Mouse (Mus musculus): ENCODE results near the gene Cilp2. TPM values are rescaled to one million over a fixed set of nuclear protein-coding genes. Genes with fewer than 3 reads are reported as not detected.

The Cilp2 gene
- total and polyA plus RNA-seq, 3 experiments = 1.5 to 16.8 (median 1.9) TPM

- TF ChIP-seq EP300 (IDR thresholded peaks at IDR 0.05; ENCODE audit: insufficient read depth, low read depth, low read length) = no peak
- peak; percentile 74 for TF ChIP-seq CTCF (IDR thresholded peaks at IDR 0.05)
- intact Hi-C loops (cut with DNase I) = loop anchor here (1.0 to 10.0 kb wide), 2 partner anchors 17 to 266 kb away; partner anchors contain the start of gene Zfp868
- Histone ChIP-seq H3K36me3 (ENCODE audit: control insufficient read depth, insufficient read depth, low read length) (no peaks in the 10 kb centered on the region), H3K9ac (ENCODE audit: low read depth, low read length) (no peak overlapping the region), H3K4me3 (no peak overlapping the region), H3K27ac (no peak overlapping the region), H3K79me2 (replicated peaks; ENCODE audit: control insufficient read depth, insufficient read depth, low read length) (no peaks in the 10 kb centered on the region), H3K27me3 (ENCODE audit: control insufficient read depth, insufficient read depth, low read length) (peaks cover 13% of the 10 kb centered on the region), H3K4me1 (ENCODE audit: control insufficient read depth, insufficient read depth, low read length) (peaks cover 6% of the 10 kb centered on the region)
- 51% methylated on average over 19 of the region's 19 CpGs for WGBS
- DNase-seq = peak in 1 of 2 experiments; percentile 51
Observed at GRCm38 (mm10) chr8:69890813-69891241, 3.3 kb upstream of the Cilp2 start.

- TF ChIP-seq POLR2A (IDR thresholded peaks at IDR 0.05; ENCODE audit: insufficient read depth, low read depth, low read length) = no peak
- no peak for TF ChIP-seq EP300 (IDR thresholded peaks at IDR 0.05; ENCODE audit: insufficient read depth, low read depth, low read length)
- TF ChIP-seq CTCF (IDR thresholded peaks at IDR 0.05) = no peak
- Histone ChIP-seq H3K27me3 (ENCODE audit: control insufficient read depth, insufficient read depth, low read length) (peaks cover 16% of the 10 kb centered on the region), H3K4me1 (ENCODE audit: control insufficient read depth, insufficient read depth, low read length) (0 out of 2 replicates have a peak, but pooled peaks cover 3% of the 10 kb centered on the region), H3K9ac (ENCODE audit: low read depth, low read length) (peak overlapping the region; percentile 65), H3K36me3 (ENCODE audit: control insufficient read depth, insufficient read depth, low read length) (no peaks in the 10 kb centered on the region), H3K27ac (no peak overlapping the region), H3K79me2 (replicated peaks; ENCODE audit: control insufficient read depth, insufficient read depth, low read length) (no peaks in the 10 kb centered on the region), H3K4me3 (peak overlapping the region; percentile 47; the same call in 1 of the 2 replicates)
- DNase-seq = no peak
- WGBS = 3% methylated on average over 32 of the region's 32 CpGs
- intact Hi-C loops (cut with DNase I) = no loop called here
Observed at GRCm38 (mm10) chr8:69888902-69889301, 1.4 kb upstream of the Cilp2 start.

GRCm38 (mm10) chr8:69888244-69888866, 868 bp upstream of the Cilp2 start:
- no peak overlapping the region for H3K27ac ChIP-seq
- peak overlapping the region; percentile 18 for H3K9ac ChIP-seq (ENCODE audit: low read depth, low read length)
- WGBS = 5% methylated on average over 24 of the region's 24 CpGs
- H3K27me3 ChIP-seq (ENCODE audit: control insufficient read depth, insufficient read depth, low read length) = peaks cover 16% of the 10 kb centered on the region
- peak; percentile 11; the same call in 1 of the 2 replicates for TF ChIP-seq POLR2A (IDR thresholded peaks at IDR 0.05; ENCODE audit: insufficient read depth, low read depth, low read length)
- TF ChIP-seq CTCF (IDR thresholded peaks at IDR 0.05) = no peak
- no peak for TF ChIP-seq EP300 (IDR thresholded peaks at IDR 0.05; ENCODE audit: insufficient read depth, low read depth, low read length)
- no peaks in the 10 kb centered on the region for H3K79me2 ChIP-seq (replicated peaks; ENCODE audit: control insufficient read depth, insufficient read depth, low read length)
- peak overlapping the region; percentile 47 for H3K4me3 ChIP-seq
- intact Hi-C loops (cut with DNase I) = no loop called here
- H3K4me1 ChIP-seq (ENCODE audit: control insufficient read depth, insufficient read depth, low read length) = 0 out of 2 replicates have a peak, but pooled peaks cover 3% of the 10 kb centered on the region
- no peaks in the 10 kb centered on the region for H3K36me3 ChIP-seq (ENCODE audit: control insufficient read depth, insufficient read depth, low read length)
- peak; percentile 43 to 52 for DNase-seq

- TF ChIP-seq POLR2A (IDR thresholded peaks at IDR 0.05; ENCODE audit: insufficient read depth, low read depth, low read length) (no peak), EP300 (IDR thresholded peaks at IDR 0.05; ENCODE audit: insufficient read depth, low read depth, low read length) (no peak), CTCF (IDR thresholded peaks at IDR 0.05) (no peak)
- intact Hi-C loops (cut with DNase I) = no loop called here
- WGBS = 58% methylated on average over 13 of the region's 13 CpGs
Observed at GRCm38 (mm10) chr8:69884141-69884540, 3.3 kb downstream of the Cilp2 start.

GRCm38 (mm10) chr8:69882833-69883600, 4.5 kb downstream of the Cilp2 start:
- 18% methylated on average over 52 of the region's 52 CpGs for WGBS
- Histone ChIP-seq H3K4me3 (no peak overlapping the region), H3K9ac (ENCODE audit: low read depth, low read length) (no peak overlapping the region), H3K79me2 (replicated peaks; ENCODE audit: control insufficient read depth, insufficient read depth, low read length) (no peaks in the 10 kb centered on the region), H3K27ac (no peak overlapping the region), H3K4me1 (ENCODE audit: control insufficient read depth, insufficient read depth, low read length) (0 out of 2 replicates have a peak, but pooled peaks cover 1% of the 10 kb centered on the region), H3K27me3 (ENCODE audit: control insufficient read depth, insufficient read depth, low read length) (peaks cover 37% of the 10 kb centered on the region), H3K36me3 (ENCODE audit: control insufficient read depth, insufficient read depth, low read length) (no peaks in the 10 kb centered on the region)
- TF ChIP-seq POLR2A (IDR thresholded peaks at IDR 0.05; ENCODE audit: insufficient read depth, low read depth, low read length) = no peak
- no peak for TF ChIP-seq CTCF (IDR thresholded peaks at IDR 0.05)
- no peak for TF ChIP-seq EP300 (IDR thresholded peaks at IDR 0.05; ENCODE audit: insufficient read depth, low read depth, low read length)
- DNase-seq = no peak
- intact Hi-C loops (cut with DNase I) = no loop called here

More at GRCm38 (mm10) chr8:69884141-69884540, 3.3 kb downstream of the Cilp2 start:
- H3K4me3 ChIP-seq = no peak overlapping the region
- H3K36me3 ChIP-seq (ENCODE audit: control insufficient read depth, insufficient read depth, low read length) = no peaks in the 10 kb centered on the region
- no peak for DNase-seq
- 0 out of 2 replicates have a peak, but pooled peaks cover 3% of the 10 kb centered on the region for H3K4me1 ChIP-seq (ENCODE audit: control insufficient read depth, insufficient read depth, low read length)
- no peak overlapping the region for H3K27ac ChIP-seq
- H3K27me3 ChIP-seq (ENCODE audit: control insufficient read depth, insufficient read depth, low read length) = peaks cover 39% of the 10 kb centered on the region
- H3K9ac ChIP-seq (ENCODE audit: low read depth, low read length) = no peak overlapping the region
- H3K79me2 ChIP-seq (replicated peaks; ENCODE audit: control insufficient read depth, insufficient read depth, low read length) = no peaks in the 10 kb centered on the region
